Mouse (Mus musculus) brain, embryonic 18.5 days (tissue): ENCODE measurements around the gene Sh3rf1.
A peak's percentile ranks its signal among the peaks of the same experiment; 100 is the strongest.
"Not testable (repeated sequence)": the region's sequence is repeated elsewhere in the genome, so short reads cannot be mapped to it uniquely, and the experiment has no call there.

ENCODE experiments used
- DNase-seq: peaks from one replicate; pipeline ENCODE4 v3.0.0-alpha.2; 2012; ENCODE audit warnings: low read depth, low spot score

The Sh3rf1 gene

DNA sequence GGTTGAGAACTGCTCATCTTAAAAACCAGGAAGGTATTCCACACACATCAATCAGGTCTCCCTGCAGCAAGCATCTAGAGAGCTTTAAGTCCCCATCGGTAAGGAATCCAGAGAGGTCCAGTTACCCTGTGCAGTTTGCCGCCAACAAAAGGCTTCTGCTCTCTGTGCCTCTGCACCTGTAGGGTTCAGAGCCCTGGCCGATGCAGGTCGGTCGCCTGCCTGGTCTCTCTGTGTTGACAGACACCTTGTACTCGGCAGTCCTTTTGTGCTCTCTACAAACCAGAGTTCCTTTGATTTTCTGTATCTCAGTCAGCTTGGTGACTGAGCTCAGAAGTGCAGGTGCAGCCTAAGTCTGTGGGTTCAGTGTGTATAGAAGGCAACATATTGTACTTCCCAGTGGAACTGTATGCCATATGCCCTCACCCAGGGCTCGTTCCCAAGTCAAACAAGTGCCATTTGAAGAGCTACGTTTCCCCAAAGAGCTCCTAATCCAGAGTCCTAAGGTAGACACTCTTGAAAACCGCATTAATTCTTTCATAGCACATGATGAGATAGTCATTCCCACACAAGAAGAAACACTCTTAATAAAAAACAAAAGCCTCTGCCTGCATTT, 138.7 kb downstream of the Sh3rf1 start:
- DNase-seq, result no peak

DNA sequence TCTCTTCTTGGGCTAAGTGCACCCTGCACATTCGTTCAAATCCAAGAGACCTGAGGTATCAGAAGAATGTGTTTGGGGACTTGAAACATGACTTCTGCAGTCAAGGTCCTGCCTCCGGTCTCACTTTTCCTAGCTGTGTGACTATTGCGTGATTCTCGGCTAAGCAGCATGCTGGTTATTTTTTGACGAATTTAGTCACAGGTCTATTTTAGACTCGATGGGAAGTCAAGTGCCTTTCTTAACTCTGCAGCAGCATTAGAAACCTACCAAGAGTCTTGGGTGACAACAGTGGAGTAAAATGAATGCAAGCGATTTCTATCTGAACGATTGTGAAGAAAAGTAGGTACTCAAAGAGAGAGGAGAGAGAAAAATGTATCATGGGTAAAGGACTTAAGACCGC, 149.6 kb downstream of the Sh3rf1 start:
- DNase-seq, result no peak

DNA sequence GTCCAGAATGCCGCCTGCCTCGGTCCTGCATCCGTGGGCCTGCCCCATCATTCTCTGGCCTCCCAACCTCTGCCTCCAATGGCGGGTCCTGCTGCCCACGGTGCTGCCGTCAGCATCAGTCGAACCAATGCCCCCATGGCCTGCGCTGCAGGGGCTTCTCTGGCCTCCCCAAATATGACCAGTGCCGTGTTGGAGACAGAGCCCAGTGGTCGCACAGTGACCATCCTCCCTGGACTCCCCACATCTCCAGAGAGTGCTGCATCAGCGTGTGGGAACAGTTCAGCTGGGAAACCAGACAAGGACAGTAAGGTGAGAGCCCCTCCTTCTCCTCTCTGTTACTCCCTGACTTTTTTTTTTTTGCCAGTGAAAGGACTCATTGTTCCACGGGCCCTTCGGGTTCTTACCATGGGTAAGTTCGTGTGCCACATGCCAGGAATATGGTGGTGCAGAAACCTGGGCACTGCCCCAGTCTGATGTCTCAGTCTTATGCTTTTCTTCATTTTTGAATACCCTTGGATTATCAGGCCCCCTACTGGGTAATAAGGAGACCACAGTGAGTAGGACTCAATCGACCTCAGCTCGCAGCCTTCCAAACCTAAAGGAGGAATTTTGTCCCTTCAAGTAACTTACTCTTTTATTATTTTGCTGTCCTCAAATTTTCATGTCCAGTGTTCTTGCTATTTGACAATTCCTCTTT, 150.5 kb downstream of the Sh3rf1 start:
- no peak for DNase-seq

DNA sequence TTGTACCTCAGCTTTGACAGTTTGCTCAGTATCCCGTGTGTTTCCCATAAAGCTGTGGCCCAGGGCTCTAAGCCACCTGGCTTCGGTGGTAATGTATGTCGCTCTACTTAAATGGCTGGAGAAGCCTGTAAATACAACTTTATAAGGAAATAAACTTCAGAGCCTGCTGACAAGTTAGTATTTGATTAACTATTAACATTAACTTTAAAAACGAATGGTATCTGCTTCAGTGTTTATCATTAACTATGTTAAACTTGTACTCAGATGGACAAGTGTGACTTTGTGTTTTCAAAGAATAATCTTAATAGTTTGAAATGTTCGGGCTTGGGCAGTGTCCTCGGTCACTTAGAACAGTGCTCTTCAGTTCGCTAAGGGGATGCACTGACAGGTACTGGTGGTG, 151.5 kb downstream of the Sh3rf1 start:
- DNase-seq, result no peak

DNA sequence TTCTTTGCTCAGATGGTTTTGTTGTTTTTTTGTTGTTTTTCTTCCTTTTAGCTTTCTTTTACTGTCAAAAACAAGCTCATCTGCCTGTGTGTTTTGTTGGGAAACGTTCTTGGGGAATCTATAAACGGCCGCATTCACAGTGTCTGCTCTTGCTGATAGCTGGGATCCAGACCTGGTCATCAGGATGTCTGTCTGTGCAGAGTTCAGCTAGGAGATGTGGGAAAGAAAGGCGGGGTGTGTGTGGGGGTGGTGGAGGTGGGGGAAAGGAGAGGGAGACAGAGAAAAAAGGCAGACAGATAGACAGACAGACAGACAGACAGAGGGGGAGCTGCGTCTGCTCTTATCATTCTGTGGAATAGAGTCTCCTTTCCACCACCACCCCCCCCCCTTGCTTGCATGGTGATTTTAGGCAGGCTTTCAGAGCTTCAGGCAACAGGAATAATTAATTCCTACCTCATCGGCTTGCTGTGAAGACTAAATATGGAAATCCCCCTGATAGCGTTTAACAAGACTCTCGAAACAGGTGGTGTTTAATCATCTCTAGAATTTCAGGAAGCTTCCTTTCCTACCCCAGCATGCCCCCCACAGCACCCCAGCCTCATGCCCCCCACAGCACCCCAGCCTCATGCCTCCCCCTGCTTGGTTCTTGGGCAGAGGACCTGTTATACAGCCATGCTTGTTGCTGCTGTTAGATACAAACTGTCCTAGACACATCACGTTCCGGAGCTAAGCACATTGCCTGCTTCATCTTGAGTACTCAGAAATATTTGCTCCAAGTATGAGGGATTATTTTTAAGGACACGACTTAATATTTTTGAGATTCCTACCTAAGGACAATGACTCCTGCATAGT, 155.4 kb downstream of the Sh3rf1 start:
- no peak for DNase-seq

DNA sequence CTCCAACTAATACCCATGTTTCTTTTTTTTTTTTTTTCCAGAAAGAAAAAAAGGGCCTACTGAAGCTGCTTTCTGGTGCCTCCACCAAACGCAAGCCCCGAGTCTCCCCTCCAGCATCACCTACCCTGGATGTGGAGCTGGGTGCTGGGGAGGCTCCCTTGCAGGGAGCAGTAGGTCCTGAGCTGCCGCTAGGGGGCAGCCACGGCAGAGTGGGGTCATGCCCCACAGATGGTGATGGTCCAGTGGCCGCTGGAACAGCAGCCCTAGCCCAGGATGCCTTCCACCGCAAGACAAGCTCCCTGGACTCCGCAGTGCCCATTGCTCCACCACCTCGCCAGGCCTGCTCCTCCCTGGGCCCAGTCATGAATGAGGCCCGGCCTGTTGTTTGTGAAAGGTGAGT, 160.9 kb downstream of the Sh3rf1 start:
- no peak for DNase-seq

DNA sequence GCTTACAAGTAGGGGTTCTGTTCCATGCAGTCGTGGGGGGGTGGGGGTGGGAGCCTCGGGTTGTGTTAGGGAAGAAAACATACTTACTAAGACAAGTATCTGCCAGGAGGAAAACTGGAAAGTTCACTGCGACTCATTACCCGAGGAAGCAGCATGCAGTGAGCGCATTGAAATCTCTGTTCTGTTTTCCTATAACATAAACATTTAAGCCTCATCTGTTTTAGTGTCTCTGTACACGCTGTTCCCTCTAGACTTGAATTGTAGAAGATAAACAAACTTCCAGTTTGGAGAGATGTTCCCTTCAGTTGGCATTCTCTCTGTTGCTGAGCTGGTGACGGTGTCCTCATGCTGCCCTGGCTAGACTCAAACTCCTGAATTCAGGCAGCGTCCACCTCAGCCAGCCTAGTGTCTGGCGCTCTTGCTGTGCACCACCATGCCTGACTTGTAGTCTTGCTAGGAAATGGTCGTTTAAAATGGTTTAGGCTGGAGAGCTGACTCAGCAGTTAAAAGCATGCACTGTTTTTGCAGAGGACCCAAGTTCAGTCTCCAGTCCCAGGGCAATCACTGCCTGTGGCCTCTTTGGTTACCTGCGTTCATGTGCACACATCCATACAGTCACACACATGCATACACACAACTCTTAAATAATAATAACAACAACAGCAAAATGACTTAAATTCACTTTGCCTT, 162.0 kb downstream of the Sh3rf1 start:
- DNase-seq, result no peak

DNA sequence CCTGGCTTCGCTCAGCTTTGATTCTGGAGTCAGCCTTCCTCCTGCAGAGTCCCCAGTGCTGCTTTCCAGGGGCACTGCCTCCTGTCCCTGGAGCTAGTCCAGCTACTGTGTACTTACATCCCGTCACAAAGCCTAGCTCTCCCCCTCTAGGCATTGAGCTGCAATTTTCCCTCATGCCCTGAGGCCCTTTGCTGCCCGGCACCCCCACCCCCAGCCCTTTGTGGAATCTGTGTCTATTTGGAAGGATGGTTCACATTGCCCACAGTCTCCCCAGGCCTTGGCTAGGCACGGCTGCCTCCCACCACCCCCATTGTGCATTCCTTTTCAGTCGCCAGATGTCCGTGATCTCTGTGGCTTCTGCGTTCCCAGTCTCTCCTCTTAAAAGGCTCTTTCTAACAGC, 163.0 kb downstream of the Sh3rf1 start:
- peak; percentile 47 for DNase-seq

DNA sequence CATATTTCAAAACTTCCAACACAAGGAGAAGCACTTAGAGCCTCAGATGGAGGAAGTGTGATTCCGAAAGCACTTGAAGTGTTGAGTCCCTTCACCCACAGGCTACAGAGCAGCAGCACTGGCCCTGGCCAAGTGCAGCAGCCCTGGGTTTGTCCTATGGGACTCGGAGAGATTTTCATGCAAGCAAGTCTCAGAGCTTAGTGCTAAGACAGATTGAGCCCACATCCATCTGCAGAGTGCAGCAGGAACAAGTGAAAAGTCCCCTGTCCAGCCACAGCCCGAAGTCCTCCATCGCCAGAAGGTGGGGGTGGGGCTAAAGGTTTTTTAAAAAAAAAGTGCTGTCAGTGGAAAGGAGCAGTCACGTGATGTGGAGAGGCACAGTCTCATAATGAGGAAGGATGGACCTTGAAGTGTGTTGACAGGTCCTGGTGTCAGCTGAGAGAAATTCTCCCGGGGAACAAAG, 163.9 kb downstream of the Sh3rf1 start:
- DNase-seq, result no peak

DNA sequence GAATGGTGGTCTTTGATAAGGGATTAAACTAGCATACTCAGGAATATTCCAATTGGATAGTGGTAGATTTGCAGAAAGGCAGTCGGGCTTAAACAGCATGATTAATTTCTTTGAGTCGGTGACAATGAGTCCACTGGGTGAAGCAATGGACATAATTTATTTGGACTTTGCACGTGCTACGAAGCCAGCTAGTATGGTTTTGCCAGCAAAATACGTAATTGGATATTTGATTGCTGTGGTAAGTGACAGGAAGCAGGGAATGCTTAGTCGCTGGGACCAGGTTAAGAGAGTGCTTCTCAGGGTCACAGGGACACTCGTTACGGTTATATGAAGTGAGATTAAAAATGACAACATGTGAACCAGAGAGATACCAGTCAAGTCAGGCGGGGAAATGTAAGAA, 164.7 kb downstream of the Sh3rf1 start:
- no peak for DNase-seq

DNA sequence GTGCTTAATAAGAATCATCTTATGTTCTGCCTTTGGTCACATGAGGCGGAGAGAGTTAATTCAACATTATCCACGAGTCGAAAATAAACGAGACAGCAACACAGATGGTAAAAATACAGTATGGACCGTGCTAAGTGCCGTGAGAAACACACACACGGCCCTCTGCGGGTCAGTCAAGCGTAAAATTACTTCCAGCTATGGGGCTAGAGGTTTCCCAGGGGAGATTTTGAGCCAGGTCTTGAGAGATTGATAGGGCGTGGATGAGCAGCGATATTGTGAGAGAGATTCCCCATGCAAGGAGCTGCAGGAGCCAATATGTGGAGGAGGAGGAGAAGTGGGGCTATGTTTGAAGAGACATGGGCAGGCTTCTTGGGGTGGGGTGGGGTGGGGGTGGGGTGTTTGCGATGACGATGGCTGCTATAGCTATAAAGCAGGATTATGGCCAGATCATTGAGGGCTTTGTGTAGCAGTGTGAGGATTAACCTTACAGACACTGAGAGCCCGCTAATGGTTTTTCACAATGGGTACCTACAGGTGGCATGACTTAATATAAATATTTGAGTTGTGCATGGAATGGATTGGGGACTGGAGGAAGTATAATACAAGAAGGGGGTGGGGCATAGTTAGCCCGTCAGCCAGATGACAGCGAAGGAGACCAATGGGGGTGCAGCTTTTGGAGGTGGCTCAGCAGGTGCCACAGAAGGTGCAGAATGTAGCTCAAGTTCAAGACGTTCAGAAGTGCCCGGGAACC, 166.8 kb downstream of the Sh3rf1 start:
- no peak for DNase-seq

DNA sequence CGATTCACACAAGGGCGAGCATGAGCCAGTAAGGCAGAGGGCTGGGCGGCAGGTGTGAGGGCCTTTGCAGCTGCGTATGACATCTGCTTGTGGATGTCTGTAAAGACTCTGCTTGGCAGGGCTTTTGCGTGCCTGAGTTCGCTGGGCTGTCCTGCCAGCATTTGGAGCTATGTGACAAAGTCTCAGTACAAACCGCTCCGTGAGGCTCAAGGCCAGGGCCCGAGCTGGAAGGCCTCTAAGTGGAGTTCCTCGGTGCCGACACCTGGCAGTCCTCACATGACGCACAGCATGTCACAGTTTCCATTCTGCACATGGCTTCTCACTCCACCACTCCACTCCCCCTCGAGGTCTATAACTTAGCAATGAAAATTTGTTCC, 167.4 kb downstream of the Sh3rf1 start:
- DNase-seq, result no peak

DNA sequence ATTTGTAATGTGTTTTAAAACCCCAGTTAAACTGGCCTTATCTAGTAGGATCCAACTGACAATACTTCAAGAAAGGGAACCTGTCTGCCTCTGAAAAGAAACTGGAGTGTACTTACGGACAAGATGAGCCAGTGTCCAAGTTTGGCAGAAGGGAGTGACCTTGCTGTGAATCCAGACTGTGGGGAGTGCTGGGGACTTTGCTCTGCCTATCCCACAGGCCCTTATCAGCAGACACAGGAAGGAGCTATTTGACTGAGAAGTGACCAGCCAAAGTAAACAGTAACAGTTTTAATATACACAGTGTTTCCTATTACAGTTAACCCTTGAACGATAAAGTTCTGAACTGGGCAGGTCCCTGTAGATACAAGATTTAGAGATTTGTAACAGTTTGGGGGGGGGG, 173.5 kb downstream of the Sh3rf1 start:
- no peak for DNase-seq

DNA sequence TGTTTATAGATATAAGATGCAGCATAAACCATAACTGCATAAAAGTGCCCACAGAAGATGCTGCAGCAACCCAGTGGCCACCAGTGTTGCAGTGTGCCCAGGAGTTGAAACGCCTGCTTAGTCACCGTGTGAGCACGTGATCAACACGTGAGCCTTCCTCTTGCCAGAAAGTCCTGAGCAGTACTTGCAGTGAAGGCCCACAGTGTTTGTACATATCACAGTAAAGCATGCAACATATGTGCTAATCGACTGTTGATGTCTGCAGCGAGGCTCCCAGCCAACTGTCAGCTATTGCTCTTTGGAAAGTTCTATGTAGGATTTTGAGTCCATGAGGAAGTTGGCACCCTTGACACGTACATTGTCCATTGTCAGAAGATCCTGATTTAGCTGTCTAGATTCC, 174.1 kb downstream of the Sh3rf1 start:
- no peak for DNase-seq

DNA sequence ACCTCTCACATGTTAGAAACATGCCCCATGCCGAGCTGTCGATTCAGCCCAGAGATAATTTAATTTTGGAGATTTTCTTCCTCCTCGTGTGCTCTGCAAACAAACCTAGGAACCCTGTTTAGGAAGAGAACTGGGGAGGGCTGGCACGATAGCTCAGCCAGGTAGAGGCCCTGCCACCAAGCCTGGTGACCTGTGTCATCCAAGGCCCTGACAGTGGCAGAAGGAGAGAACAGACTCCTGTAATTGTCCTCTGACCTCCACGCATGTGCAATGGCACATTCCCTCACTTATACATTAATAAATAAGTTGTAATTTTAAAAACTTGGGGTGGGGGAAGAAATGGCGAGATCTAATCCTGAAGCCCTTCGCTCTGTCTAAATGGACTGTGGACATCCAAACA, 179.2 kb downstream of the Sh3rf1 start:
- no peak for DNase-seq

DNA sequence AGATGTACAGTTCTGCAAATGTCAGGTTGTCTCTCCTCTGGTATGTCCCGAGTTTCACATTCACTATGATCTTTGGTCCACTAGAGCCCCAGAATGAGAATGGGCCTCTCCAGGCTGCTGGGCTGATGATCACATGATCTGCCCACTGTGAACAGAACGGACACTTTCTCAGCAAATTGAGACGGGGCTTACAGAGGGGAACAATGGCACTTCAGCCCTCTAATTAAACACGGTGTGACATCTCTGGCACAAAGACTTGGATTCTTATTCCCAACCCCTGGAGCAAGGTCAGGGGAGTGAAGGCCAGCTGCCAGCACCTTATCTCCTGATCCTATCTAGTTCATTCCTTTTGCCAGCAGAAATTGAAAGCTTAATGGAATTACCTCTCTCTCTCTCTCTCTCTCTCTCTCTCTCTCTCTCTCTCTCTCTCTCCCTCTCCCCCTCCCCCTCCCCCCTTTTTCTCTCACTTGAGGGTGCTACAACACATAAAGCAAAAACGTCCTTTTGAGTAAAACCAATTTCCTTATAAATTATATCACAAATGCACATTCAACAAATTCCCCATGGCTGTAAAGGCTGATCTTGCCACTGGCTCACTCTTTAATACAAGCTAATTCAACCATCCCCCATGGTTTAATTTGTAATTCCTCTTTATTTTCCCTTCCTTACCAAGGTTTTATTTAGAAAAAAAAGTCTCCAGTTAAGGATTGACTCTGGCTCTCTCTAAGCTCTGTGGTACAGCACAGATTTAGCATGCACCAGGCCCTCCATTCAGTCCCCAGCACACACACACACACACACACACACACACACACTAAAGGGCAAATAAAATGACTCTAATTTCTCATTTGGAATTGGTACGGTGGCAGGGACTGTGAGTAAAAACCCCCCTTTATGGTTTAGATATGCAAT, 179.8 kb downstream of the Sh3rf1 start:
- no peak for DNase-seq

DNA sequence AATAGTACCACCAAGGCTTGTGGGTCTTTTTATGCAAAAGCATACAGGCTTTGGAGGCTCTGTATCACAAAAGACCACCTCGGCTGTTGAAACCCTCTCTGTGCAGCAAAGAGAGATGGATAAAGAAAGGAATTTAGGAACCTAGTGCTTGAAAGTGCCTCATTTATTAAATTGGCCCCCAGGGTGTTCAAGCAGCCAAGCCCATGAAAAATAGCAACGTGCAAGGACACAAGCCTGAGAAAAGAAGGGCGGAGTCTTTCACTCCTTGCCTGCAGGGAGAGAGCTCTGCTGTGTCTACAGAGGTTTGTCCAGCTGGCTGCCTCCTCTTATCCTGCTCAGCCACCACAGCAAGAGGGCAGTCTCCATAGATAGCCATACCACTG, 180.5 kb downstream of the Sh3rf1 start:
- no peak for DNase-seq

DNA sequence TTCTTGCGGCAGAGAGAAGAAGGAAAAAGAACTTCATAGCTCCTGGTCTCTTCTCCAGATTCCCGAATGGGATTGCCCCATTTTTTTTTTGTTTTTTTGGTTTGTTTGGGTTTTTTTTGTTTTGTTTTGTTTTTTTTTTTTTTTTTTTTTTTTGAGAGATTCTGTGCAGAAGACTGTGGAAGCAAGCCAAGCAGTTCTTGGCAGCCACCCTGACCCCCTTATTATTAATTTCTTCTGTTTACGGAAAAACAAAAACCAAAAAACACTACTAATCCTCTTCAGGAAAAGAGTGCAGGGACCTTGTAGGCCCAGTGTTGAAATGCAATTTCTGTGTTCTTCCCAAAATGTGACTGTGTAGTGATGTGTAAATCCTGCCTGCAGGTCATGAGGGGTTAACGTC, 185.4 kb downstream of the Sh3rf1 start:
- DNase-seq, result no peak

DNA sequence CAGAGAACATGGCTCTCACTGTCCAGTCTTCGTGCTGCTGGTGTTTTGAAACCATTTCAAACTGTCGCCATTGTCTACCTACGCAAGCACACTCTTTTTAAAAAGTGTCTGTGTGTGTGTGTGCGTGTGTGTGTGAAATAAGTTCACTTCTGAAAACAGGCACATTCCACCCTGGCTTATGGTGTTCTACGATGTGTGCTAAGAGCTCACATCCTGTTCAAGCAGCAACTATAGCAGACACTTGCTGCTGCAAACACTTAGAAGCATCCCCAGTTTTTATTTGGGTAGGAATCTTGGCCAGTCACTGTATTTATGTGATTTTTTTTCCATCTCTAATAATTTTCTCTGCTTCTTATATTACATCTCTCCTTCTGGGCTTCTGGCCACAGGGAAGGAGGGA, 186.0 kb downstream of the Sh3rf1 start:
- not testable (repeated sequence) for DNase-seq

DNA sequence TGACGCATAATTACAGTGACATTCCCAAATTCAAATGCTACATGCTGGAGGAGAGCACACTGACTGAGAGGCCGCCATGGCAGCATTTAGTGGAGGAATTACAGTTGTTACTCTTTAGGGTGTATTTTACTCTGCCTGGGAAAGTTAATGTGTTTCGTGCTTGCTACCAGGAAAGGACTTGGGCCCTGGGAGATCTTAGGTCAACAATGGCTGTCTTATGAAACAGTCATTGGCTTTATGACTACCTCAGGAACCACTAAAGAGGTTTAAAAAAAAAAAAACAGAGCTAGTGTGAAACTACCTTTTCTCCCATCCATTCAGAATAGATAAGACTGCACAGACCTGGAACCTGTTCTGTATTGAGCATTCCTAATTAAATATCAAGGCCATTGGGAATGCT, 195.8 kb downstream of the Sh3rf1 start:
- DNase-seq, result no peak
